ENCODE assay signal across 13 mouse cellular contexts in the genomic region with DNA sequence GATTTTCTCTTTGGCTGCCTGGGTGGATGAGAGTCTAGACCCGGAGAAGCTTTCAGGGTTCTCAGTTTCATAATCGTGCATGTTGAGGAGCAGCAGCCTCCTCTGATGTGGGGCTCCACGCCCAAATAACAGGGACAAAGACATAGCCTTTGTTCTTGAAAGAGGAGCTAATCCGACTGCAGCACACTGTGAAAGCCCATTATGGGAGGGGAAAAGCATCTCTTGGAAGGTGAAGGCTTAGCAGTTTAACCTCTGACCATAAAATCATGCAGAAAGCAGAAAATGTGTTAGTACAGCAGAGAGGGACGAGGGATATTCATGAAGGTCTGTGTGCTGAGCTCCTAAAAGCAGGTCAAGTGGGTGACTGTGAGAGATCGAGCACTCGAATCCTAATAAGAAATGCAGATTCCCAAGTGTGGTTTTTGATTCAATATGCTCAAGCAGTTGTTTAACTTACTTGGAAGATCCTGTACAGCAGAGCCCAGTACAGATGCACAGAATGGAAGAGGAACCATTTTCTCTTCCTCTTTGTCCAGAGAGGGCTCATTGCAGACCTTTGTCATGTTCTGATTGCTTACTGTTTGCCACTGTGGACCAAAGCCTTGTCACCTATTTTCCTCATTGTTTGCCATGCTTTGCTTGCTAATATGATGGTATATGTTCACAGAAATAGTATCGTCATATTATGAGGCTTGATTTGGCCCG. TPM values are rescaled to one million over a fixed set of nuclear protein-coding genes. Genes with fewer than 3 reads are reported as not detected.
A peak's percentile ranks its signal among the peaks of the same experiment; 100 is the strongest.
DNase-seq lines count a peak whose midpoint lies in the region; ATAC-seq lines count a peak whose summit lies in the region.
"Had no signal": no experiment of that assay in that cellular context is flagged by ENCODE, and none has a peak within 500 bp of the region (broad histone marks: within the 10 kb centered on the region; RNA-seq: fewer than 3 reads in every experiment).

No protein-coding gene starts in this region.

- no peak overlapping the region for H3K4me2 ChIP-seq in hindbrain, embryonic 11.5 days (replicated peaks; ENCODE audit: low read depth, low read length)
- peak overlapping the region; percentile 22 for H3K4me2 ChIP-seq in midbrain, embryonic 15.5 days
- H3K4me2 ChIP-seq in heart, embryonic 11.5 days, result no peak overlapping the region
- H3K4me2 ChIP-seq in liver, embryonic 11.5 days, result no peak overlapping the region
- H3K4me2 ChIP-seq: heart, embryonic 13.5 days had no signal

- peak overlapping the region; percentile 8; the same call in 1 of the 2 replicates for H3K9ac ChIP-seq in hindbrain, embryonic 11.5 days (ENCODE audit: low read depth, low read length)
- no peak overlapping the region for H3K9ac ChIP-seq in midbrain, embryonic 15.5 days
- H3K9ac ChIP-seq in heart, embryonic 11.5 days (ENCODE audit: low read depth, low read length), result no peak overlapping the region
- no peak overlapping the region for H3K9ac ChIP-seq in liver, embryonic 11.5 days (ENCODE audit: low read depth, low read length)
- H3K9ac ChIP-seq: heart, embryonic 13.5 days had no signal

- DNase-seq in R1 (ENCODE audit: low read depth, low spot score), result peak; percentile 51
- DNase-seq in embryo, embryonic 10.5 days (ENCODE audit: low spot score), result peak; percentile 58
- peak; percentile 30 for DNase-seq in hindbrain, embryonic 11.5 days (ENCODE audit: low spot score)
- DNase-seq in heart, postnatal 14 days, result no peak
- no peak for DNase-seq in heart, adult 11 months
- DNase-seq in liver, embryonic 11.5 days (ENCODE audit: low spot score), result no peak
- DNase-seq: cerebellum, postnatal 36 days; kidney, adult 18-20 months; lung, adult 2 months had no signal

- no peak overlapping the region for H3K4me3 ChIP-seq in hindbrain, embryonic 11.5 days (ENCODE audit: low read depth, low read length)
- no peak overlapping the region for H3K4me3 ChIP-seq in midbrain, embryonic 15.5 days
- H3K4me3 ChIP-seq in heart, embryonic 11.5 days (ENCODE audit: low read depth, low read length), result no peak overlapping the region
- H3K4me3 ChIP-seq in liver, embryonic 11.5 days (ENCODE audit: low read depth, low read length), result no peak overlapping the region
- H3K4me3 ChIP-seq: heart, embryonic 13.5 days; myocyte had no signal

- H3K27me3 ChIP-seq in hindbrain, embryonic 11.5 days (ENCODE audit: control insufficient read depth, insufficient read depth, low read length), result no peaks in the 10 kb centered on the region
- no peaks in the 10 kb centered on the region for H3K27me3 ChIP-seq in midbrain, embryonic 15.5 days (replicated peaks)
- H3K27me3 ChIP-seq in heart, embryonic 11.5 days (ENCODE audit: control insufficient read depth, insufficient read depth, low read length), result no peaks in the 10 kb centered on the region
- no peaks in the 10 kb centered on the region for H3K27me3 ChIP-seq in liver, embryonic 11.5 days (replicated peaks; ENCODE audit: control insufficient read depth, insufficient read depth, low read length)
- H3K27me3 ChIP-seq: heart, embryonic 13.5 days had no signal

- no peaks in the 10 kb centered on the region for H3K4me1 ChIP-seq in hindbrain, embryonic 11.5 days (replicated peaks; ENCODE audit: control insufficient read depth, insufficient read depth, low read length)
- H3K4me1 ChIP-seq in midbrain, embryonic 15.5 days, result peaks cover 15% of the 10 kb centered on the region
- H3K4me1 ChIP-seq in heart, embryonic 11.5 days (ENCODE audit: control insufficient read depth, insufficient read depth, low read length), result no peaks in the 10 kb centered on the region; the same call in 1 of the 2 replicates
- no peaks in the 10 kb centered on the region; the same call in 1 of the 2 replicates for H3K4me1 ChIP-seq in liver, embryonic 11.5 days (replicated peaks; ENCODE audit: control insufficient read depth, insufficient read depth, low read length)

- peak overlapping the region; percentile 3; the same call in 1 of the 2 replicates for H3K27ac ChIP-seq in hindbrain, embryonic 11.5 days (ENCODE audit: low read depth, low read length)
- peak overlapping the region; percentile 71 for H3K27ac ChIP-seq in midbrain, embryonic 15.5 days
- no peak overlapping the region for H3K27ac ChIP-seq in heart, embryonic 11.5 days (ENCODE audit: low read depth, low read length)
- H3K27ac ChIP-seq in liver, embryonic 11.5 days (ENCODE audit: low read depth, low read length), result no peak overlapping the region
- H3K27ac ChIP-seq: heart, embryonic 13.5 days had no signal

- intact Hi-C loops in heart, postnatal 14 days (cut with DNase I), result no loop called here

- peak; percentile 73 for ATAC-seq in hindbrain, embryonic 11.5 days (ENCODE audit: low FRiP score)
- ATAC-seq in midbrain, embryonic 15.5 days (replicated peaks), result peak; percentile 80
- no peak for ATAC-seq in heart, embryonic 11.5 days (replicated peaks; ENCODE audit: insufficient number of reproducible peaks, low FRiP score, low TSS enrichment)
- no peak for ATAC-seq in liver, embryonic 11.5 days (replicated peaks; ENCODE audit: low FRiP score)

- WGBS in hindbrain, embryonic 11.5 days, result 30% methylated on average over 9 of the region's 9 CpGs
- WGBS in midbrain, embryonic 15.5 days, result 10% methylated on average over 9 of the region's 9 CpGs
- 69% methylated on average over 9 of the region's 9 CpGs for WGBS in heart, embryonic 11.5 days (ENCODE audit: insufficient replicate concordance)
- 74% methylated on average over 9 of the region's 9 CpGs for WGBS in liver, embryonic 11.5 days

- no peaks in the 10 kb centered on the region for H3K36me3 ChIP-seq in hindbrain, embryonic 11.5 days (ENCODE audit: control insufficient read depth, insufficient read depth, low read length)
- no peaks in the 10 kb centered on the region for H3K36me3 ChIP-seq in midbrain, embryonic 15.5 days (replicated peaks)
- no peaks in the 10 kb centered on the region for H3K36me3 ChIP-seq in heart, embryonic 11.5 days (ENCODE audit: control insufficient read depth, insufficient read depth, low read length)
- H3K36me3 ChIP-seq in liver, embryonic 11.5 days (ENCODE audit: control insufficient read depth, insufficient read depth, low read length), result no peaks in the 10 kb centered on the region
- H3K36me3 ChIP-seq: heart, embryonic 13.5 days had no signal

- H3K9me3 ChIP-seq in hindbrain, embryonic 11.5 days (ENCODE audit: control insufficient read depth, low read length), result no peaks in the 10 kb centered on the region
- no peaks in the 10 kb centered on the region for H3K9me3 ChIP-seq in midbrain, embryonic 15.5 days
- H3K9me3 ChIP-seq in heart, embryonic 11.5 days (replicated peaks; ENCODE audit: control insufficient read depth, low read length), result no peaks in the 10 kb centered on the region
- H3K9me3 ChIP-seq in liver, embryonic 11.5 days (ENCODE audit: control insufficient read depth, low read length), result no peaks in the 10 kb centered on the region
- H3K9me3 ChIP-seq: heart, embryonic 13.5 days had no signal

RNA-seq across cellular contexts. Expression of gene Dennd1b, which starts 37.6 kb away (rescaled TPM):
- 13.1 and 14.7 TPM in 2 replicates for polyA plus RNA-seq in hindbrain, embryonic 11.5 days (2014; fragmentation: Nextera tagmentation; extraction: Ambion mirVana)
- polyA plus RNA-seq in midbrain, embryonic 15.5 days (2015; fragmentation: Nextera tagmentation; extraction: Ambion mirVana), result 11.9 and 12.7 TPM in 2 replicates
- 10.1 and 14.3 TPM in 2 replicates for polyA plus RNA-seq in heart, embryonic 11.5 days (2014; fragmentation: Nextera tagmentation; extraction: Ambion mirVana)
- total RNA-seq in heart, postnatal 14 days (2021), result 10 to 100 TPM; 22.2 to 23.5 TPM
- 5.4 and 8.0 TPM in 2 replicates for polyA plus RNA-seq in liver, embryonic 11.5 days (2014; fragmentation: Nextera tagmentation; extraction: Ambion mirVana)

Comparison
In these comparisons a context has a peak if more than half of its experiments do, and no peak if none do; other contexts are left out.
1. DNase-seq: peak in R1 (single experiment), embryo, embryonic 10.5 days (single experiment) and hindbrain, embryonic 11.5 days (single experiment); none in heart, postnatal 14 days (0 of 2), heart, adult 11 months (single experiment) and liver, embryonic 11.5 days (single experiment).
2. ATAC-seq: peak in hindbrain, embryonic 11.5 days (single experiment) and midbrain, embryonic 15.5 days (single experiment); none in heart, embryonic 11.5 days (single experiment) and liver, embryonic 11.5 days (single experiment).
3. H3K27ac ChIP-seq: peak in hindbrain, embryonic 11.5 days (single experiment) and midbrain, embryonic 15.5 days (single experiment); none in heart, embryonic 11.5 days (single experiment) and liver, embryonic 11.5 days (single experiment).